Mouse (Mus musculus) hindlimb bud, embryonic 11.5 days (tissue): ENCODE results near the gene Nkain2.

Source experiments
- DNase-seq: peaks from one replicate; pipeline ENCODE4 v3.0.0-alpha.2; 2012; ENCODE audit warnings: low read depth, low spot score; ENCODE audit errors: extremely low spot score

The Nkain2 gene

GRCm38 (mm10) chr10:31646083-31646482, 1244.2 kb downstream of the Nkain2 start:
- DNase-seq, result no peak
